ENCODE assay signal across 10 mouse cellular contexts in the genomic region with DNA sequence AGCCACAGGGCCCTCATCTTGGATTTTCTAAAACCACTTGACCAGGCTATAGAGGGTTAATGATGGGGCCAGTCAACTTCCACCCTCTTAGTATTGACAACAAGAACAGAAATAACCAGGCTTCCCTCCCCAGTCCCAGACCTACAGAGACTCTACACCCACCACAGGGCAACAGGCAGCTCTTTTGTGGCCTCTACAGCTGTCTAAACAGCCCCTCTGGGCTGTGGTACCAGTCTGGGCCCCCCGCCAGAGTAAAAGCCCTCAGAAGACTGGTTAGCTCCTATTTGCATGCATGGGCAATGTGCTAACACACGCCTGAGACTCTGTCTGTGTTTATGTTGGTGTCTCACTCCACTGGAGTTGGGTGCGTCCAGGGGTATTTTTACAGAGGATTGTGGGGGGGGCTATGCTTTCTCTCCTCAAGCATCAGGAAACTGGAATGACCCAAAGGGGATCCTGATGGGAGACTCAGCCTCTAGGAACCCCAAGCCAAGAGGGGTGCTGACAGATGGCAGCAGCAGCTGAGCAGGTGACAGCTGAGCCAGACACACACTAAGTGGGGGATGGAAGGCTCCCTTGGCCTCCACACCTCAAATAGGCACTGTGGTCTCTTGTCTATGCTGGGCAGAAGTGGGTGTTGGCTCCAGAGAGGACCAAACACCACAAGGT. TPM values are rescaled to one million over a fixed set of nuclear protein-coding genes. Genes with fewer than 3 reads are reported as not detected.
DNase-seq lines count a peak whose midpoint lies in the region; ATAC-seq and TF ChIP-seq lines count a peak whose summit lies in the region.
"Had no signal": no experiment of that assay in that cellular context is flagged by ENCODE, and none has a peak within 500 bp of the region (broad histone marks: within the 10 kb centered on the region; RNA-seq: fewer than 3 reads in every experiment).

No protein-coding gene starts in this region.

- no peak for ATAC-seq in hindbrain, embryonic 15.5 days (ENCODE audit: low FRiP score, low read depth)

- no peak overlapping the region for H3K4me2 ChIP-seq in hindbrain, embryonic 15.5 days

- no peaks in the 10 kb centered on the region for H3K9me3 ChIP-seq in hindbrain, embryonic 15.5 days

- no peak overlapping the region; the same call in 1 of the 2 replicates for H3K4me3 ChIP-seq in gastrocnemius, adult 2 months
- no peak overlapping the region for H3K4me3 ChIP-seq in hindbrain, embryonic 15.5 days
- H3K4me3 ChIP-seq: erythroblast, embryonic 14.5 days had no signal

- intact Hi-C loops in gastrocnemius, adult 2 months (cut with DNase I), result no loop called here

- peak overlapping the region; percentile 29; the same call in 1 of the 2 replicates for H3K27ac ChIP-seq in gastrocnemius, adult 2 months
- H3K27ac ChIP-seq in hindbrain, embryonic 15.5 days (replicated peaks), result peak overlapping the region; percentile 18; the same call in 1 of the 2 replicates

- no peak overlapping the region for H3K9ac ChIP-seq in hindbrain, embryonic 15.5 days

- H3K27me3 ChIP-seq in hindbrain, embryonic 15.5 days, result peaks cover 8% of the 10 kb centered on the region; the same call in 1 of the 2 replicates

- WGBS in hindbrain, embryonic 15.5 days, result 40% methylated on average over 3 of the region's 3 CpGs

- H3K36me3 ChIP-seq in hindbrain, embryonic 15.5 days, result peaks cover 7% of the 10 kb centered on the region

- no peak for TF ChIP-seq CTCF in gastrocnemius, adult 2 months (IDR thresholded peaks at IDR 0.05)

- peaks cover 36% of the 10 kb centered on the region for H3K4me1 ChIP-seq in hindbrain, embryonic 15.5 days (replicated peaks)

- no peak for DNase-seq in gastrocnemius, adult 2 months
- DNase-seq in gastrocnemius, postnatal 25 days, result no peak
- peak; percentile 65 to 66 for DNase-seq in right cerebral cortex, postnatal 10 days (ENCODE audit: low spot score in 2 of 2)
- no peak for DNase-seq in right cerebral cortex, adult 2 months (ENCODE audit: low spot score in 2 of 2)
- no peak for DNase-seq in urinary bladder, adult 18-20 months (ENCODE audit: low spot score in 2 of 2)
- DNase-seq in frontal cortex, postnatal 14 days (ENCODE audit: low spot score in 2 of 2), result no peak
- DNase-seq in c-Kit-positive CD71-positive TER-119-positive erythroid progenitor cells, embryonic 14.5 days (ENCODE audit: low spot score), result no peak

RNA-seq across cellular contexts. Expression of gene Inppl1, which starts 4.0 kb away (rescaled TPM):
- 10 to 100 TPM; 89.0 to 96.5 TPM for total RNA-seq in gastrocnemius, adult 2 months (2021)
- total RNA-seq in gastrocnemius, postnatal 25 days (2021), result 10 to 100 TPM; 79.7 to 88.0 TPM
- polyA plus RNA-seq in hindbrain, embryonic 15.5 days (2015; fragmentation: Nextera tagmentation; extraction: Ambion mirVana), result 17.2 and 18.2 TPM in 2 replicates

RNA-seq across cellular contexts. Expression of gene Phox2a, which starts 15.9 kb away (rescaled TPM):
- not detected for total RNA-seq in gastrocnemius, adult 2 months (2021)
- not detected for total RNA-seq in gastrocnemius, postnatal 25 days (2021)
- 1.5 and 2.3 TPM in 2 replicates for polyA plus RNA-seq in hindbrain, embryonic 15.5 days (2015; fragmentation: Nextera tagmentation; extraction: Ambion mirVana)
- total RNA-seq: megakaryocyte progenitor cell, adult 5-6 weeks had no signal
- polyA plus RNA-seq: erythroblast, embryonic 14.5 days had no signal

RNA-seq across cellular contexts. Expression of gene Folr2, which starts 22.9 kb away (rescaled TPM):
- total RNA-seq in gastrocnemius, adult 2 months (2021), result 1 to 10 TPM in 1 of 2 experiments, under 1 TPM in 1; 0.77 to 4.3 TPM
- total RNA-seq in gastrocnemius, postnatal 25 days (2021), result 1 to 10 TPM; 2.0 to 5.4 TPM
- 2.4 and 2.9 TPM in 2 replicates for polyA plus RNA-seq in hindbrain, embryonic 15.5 days (2015; fragmentation: Nextera tagmentation; extraction: Ambion mirVana)
- total RNA-seq: megakaryocyte progenitor cell, adult 5-6 weeks had no signal
- polyA plus RNA-seq: erythroblast, embryonic 14.5 days had no signal

RNA-seq across cellular contexts. Expression of gene Anapc15, which starts 29.5 kb away (rescaled TPM):
- 10 to 100 TPM; 17.3 to 26.6 TPM for total RNA-seq in gastrocnemius, adult 2 months (2021)
- 10 to 100 TPM; 14.2 to 17.6 TPM for total RNA-seq in gastrocnemius, postnatal 25 days (2021)
- polyA plus RNA-seq in hindbrain, embryonic 15.5 days (2015; fragmentation: Nextera tagmentation; extraction: Ambion mirVana), result 72.9 and 77.5 TPM in 2 replicates

RNA-seq across cellular contexts. Expression of gene Folr1, which starts 36.5 kb away (rescaled TPM):
- 1 to 10 TPM; 2.4 to 2.8 TPM for total RNA-seq in gastrocnemius, adult 2 months (2021)
- total RNA-seq in gastrocnemius, postnatal 25 days (2021), result under 1 TPM; 0.67 to 0.77 TPM
- polyA plus RNA-seq in hindbrain, embryonic 15.5 days (2015; fragmentation: Nextera tagmentation; extraction: Ambion mirVana), result 29.8 and 51.4 TPM in 2 replicates
- polyA plus RNA-seq: erythroblast, embryonic 14.5 days had no signal

Comparison
In these comparisons a context has a peak if more than half of its experiments do, and no peak if none do; other contexts are left out.
1. DNase-seq: peak in right cerebral cortex, postnatal 10 days (2 of 2); none in gastrocnemius, adult 2 months (single experiment), gastrocnemius, postnatal 25 days (single experiment), right cerebral cortex, adult 2 months (0 of 2), urinary bladder, adult 18-20 months (0 of 2), frontal cortex, postnatal 14 days (0 of 2) and c-Kit-positive CD71-positive TER-119-positive erythroid progenitor cells, embryonic 14.5 days (single experiment).